Mouse (Mus musculus) testis, adult 2 months (tissue): ENCODE measurements at regions not wholly inside any gene's neighbourhood (a gene's known extent, or its start where the extent isn't known, plus 50 kb on each side); places are given as distances from the start of the nearest gene placed in this dataset.

Source experiments
- CTCF ChIP-seq: fragments of 200-500 bp; IDR thresholded peaks from 2 replicates; pipeline ENCODE4 v1.5.1; 2012; ENCODE audit warnings: low read depth, mild to moderate bottlenecking, inconsistent platforms, low read length, moderate library complexity; ENCODE audit not compliant: control insufficient read depth, insufficient read depth, insufficient replicate concordance
- POLR2A ChIP-seq: fragments of 200-500 bp; IDR thresholded peaks from 2 replicates; pipeline ENCODE4 v1.6.1; 2012; ENCODE audit warnings: low read depth, mild to moderate bottlenecking, inconsistent platforms, low read length, moderate library complexity; ENCODE audit not compliant: control insufficient read depth

DNA sequence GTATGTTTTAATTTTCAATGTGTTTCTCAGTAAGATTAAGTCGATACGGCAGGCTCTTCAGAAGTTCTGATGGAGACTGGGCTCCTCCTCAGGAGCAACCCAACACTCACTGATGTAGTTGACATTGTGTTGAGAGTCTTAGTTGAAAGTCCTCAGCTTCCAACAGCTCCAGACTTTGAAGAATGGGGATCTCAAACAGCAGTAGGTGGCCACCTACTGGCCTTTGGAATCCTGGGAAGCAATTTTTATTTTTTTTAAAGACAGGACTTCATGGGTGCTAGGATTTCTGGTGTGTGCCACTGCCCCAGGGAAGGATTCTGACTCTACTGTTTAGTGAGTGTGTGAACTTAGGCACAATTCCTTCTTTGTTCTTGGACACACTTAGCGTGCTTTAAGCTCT is 225.9 kb upstream of the Tbc1d5 start:
- TF ChIP-seq CTCF (no peak), POLR2A (no peak)
